Comparison of ENCODE assay signal across 23 mouse cellular contexts in genomic region chr16:25385498-25386192, GRCm38 (mm10).
DNase-seq lines count a peak whose midpoint lies in the region; ATAC-seq lines count a peak whose summit lies in the region.
"Had no signal": no experiment of that assay in that cellular context is flagged by ENCODE, and none has a peak within 500 bp of the region (broad histone marks: within the 10 kb centered on the region; RNA-seq: fewer than 3 reads in every experiment).

No protein-coding gene starts in this region.

- no peak overlapping the region for H3K27ac ChIP-seq in heart, embryonic 12.5 days (ENCODE audit: poor library complexity, severe bottlenecking)
- 0 out of 2 replicates have a peak overlapping the region, but pooled peaks have one; percentile 55 for H3K27ac ChIP-seq in embryonic facial prominence, embryonic 13.5 days
- peak overlapping the region; percentile 71 for H3K27ac ChIP-seq in stomach, embryonic 16.5 days (ENCODE audit: low read length)
- H3K27ac ChIP-seq: heart, embryonic 15.5 days; hindbrain, embryonic 14.5 days; kidney, postnatal 0 days had no signal

- no peaks in the 10 kb centered on the region for H3K27me3 ChIP-seq in heart, embryonic 12.5 days (replicated peaks)
- no peaks in the 10 kb centered on the region for H3K27me3 ChIP-seq in embryonic facial prominence, embryonic 13.5 days
- H3K27me3 ChIP-seq in stomach, embryonic 16.5 days (ENCODE audit: control insufficient read depth, insufficient read depth, low read length): no peaks in the 10 kb centered on the region
- H3K27me3 ChIP-seq: heart, embryonic 15.5 days had no signal

- no peak overlapping the region for H3K4me2 ChIP-seq in heart, embryonic 12.5 days
- H3K4me2 ChIP-seq in embryonic facial prominence, embryonic 13.5 days: no peak overlapping the region
- no peak overlapping the region for H3K4me2 ChIP-seq in stomach, embryonic 16.5 days (ENCODE audit: low read depth, low read length)
- H3K4me2 ChIP-seq: heart, embryonic 15.5 days; hindbrain, embryonic 14.5 days; liver, embryonic 11.5 days; midbrain, embryonic 11.5 days had no signal

- no peaks in the 10 kb centered on the region for H3K36me3 ChIP-seq in heart, embryonic 12.5 days
- no peaks in the 10 kb centered on the region for H3K36me3 ChIP-seq in embryonic facial prominence, embryonic 13.5 days
- no peaks in the 10 kb centered on the region for H3K36me3 ChIP-seq in stomach, embryonic 16.5 days (ENCODE audit: control insufficient read depth, insufficient read depth, low read length)
- H3K36me3 ChIP-seq: heart, embryonic 15.5 days had no signal

- H3K9me3 ChIP-seq in heart, embryonic 12.5 days (replicated peaks): no peaks in the 10 kb centered on the region
- no peaks in the 10 kb centered on the region for H3K9me3 ChIP-seq in embryonic facial prominence, embryonic 13.5 days
- H3K9me3 ChIP-seq in stomach, embryonic 16.5 days (replicated peaks; ENCODE audit: control insufficient read depth, low read length): no peaks in the 10 kb centered on the region
- H3K9me3 ChIP-seq: heart, embryonic 15.5 days had no signal

- no peak for ATAC-seq in heart, embryonic 12.5 days (ENCODE audit: insufficient number of reproducible peaks, low FRiP score)
- no peak for ATAC-seq in embryonic facial prominence, embryonic 13.5 days (ENCODE audit: insufficient number of reproducible peaks, insufficient read depth, low FRiP score, low TSS enrichment, low read depth)
- no peak for ATAC-seq in stomach, embryonic 16.5 days (ENCODE audit: insufficient read depth, low FRiP score)
- ATAC-seq: forebrain, postnatal 0 days; inflammation-experienced regulatory T-cells, adult 6 months; liver, postnatal 0 days had no signal

- no peak overlapping the region for H3K9ac ChIP-seq in heart, embryonic 12.5 days
- no peak overlapping the region for H3K9ac ChIP-seq in embryonic facial prominence, embryonic 13.5 days
- H3K9ac ChIP-seq in stomach, embryonic 16.5 days (ENCODE audit: low read length): no peak overlapping the region
- H3K9ac ChIP-seq: forebrain, postnatal 0 days; heart, embryonic 15.5 days; hindbrain, embryonic 14.5 days; liver, postnatal 0 days had no signal

- peak; percentile 68 for DNase-seq in heart, adult 11 months
- DNase-seq in 3T3-L1 (ENCODE audit: low read depth, low spot score): peak; percentile 55
- no peak for DNase-seq in layer of hippocampus, adult 9-11 months
- DNase-seq in c-Kit-positive CD71-positive TER-119-positive erythroid progenitor cells, embryonic 14.5 days (ENCODE audit: low spot score): no peak
- DNase-seq: adrenal gland, postnatal 36 days; B cell, adult 2 months; cerebellum, adult 11 months; cerebellum, adult 9-11 months; forebrain, postnatal 0 days; gastrocnemius, postnatal 25 days; heart, postnatal 36 days; kidney, adult 18-20 months; liver, postnatal 0 days; lung, postnatal 14 days had no signal

- no peak overlapping the region for H3K4me3 ChIP-seq in heart, embryonic 12.5 days
- H3K4me3 ChIP-seq in embryonic facial prominence, embryonic 13.5 days: no peak overlapping the region
- no peak overlapping the region for H3K4me3 ChIP-seq in stomach, embryonic 16.5 days (replicated peaks; ENCODE audit: low read length)
- H3K4me3 ChIP-seq: heart, embryonic 15.5 days had no signal

- 66% methylated on average over 6 of the region's 6 CpGs for WGBS in heart, embryonic 12.5 days
- WGBS in embryonic facial prominence, embryonic 13.5 days: 59% methylated on average over 6 of the region's 6 CpGs
- 66% methylated on average over 6 of the region's 6 CpGs for WGBS in stomach, embryonic 16.5 days

- H3K4me1 ChIP-seq in heart, embryonic 12.5 days (replicated peaks): no peaks in the 10 kb centered on the region
- H3K4me1 ChIP-seq in embryonic facial prominence, embryonic 13.5 days: peaks cover 11% of the 10 kb centered on the region; the same call in 1 of the 2 replicates
- no peaks in the 10 kb centered on the region for H3K4me1 ChIP-seq in stomach, embryonic 16.5 days (ENCODE audit: control insufficient read depth, insufficient read depth, low read length)
- H3K4me1 ChIP-seq: heart, embryonic 15.5 days had no signal

Comparison
In these comparisons a context has a peak if more than half of its experiments do, and no peak if none do; other contexts are left out.
1. DNase-seq: peak in heart, adult 11 months (single experiment) and 3T3-L1 (single experiment); none in layer of hippocampus, adult 9-11 months (single experiment) and c-Kit-positive CD71-positive TER-119-positive erythroid progenitor cells, embryonic 14.5 days (single experiment).